Mouse (Mus musculus) liver, postnatal 0 days (tissue): ENCODE data around the gene Smarcd2. TPM values are rescaled to one million over a fixed set of nuclear protein-coding genes. Genes with fewer than 3 reads are reported as not detected.

Experiments
- ATAC-seq: fragments of 200-750 bp; cut with Nextera tagmentation; 2 replicates; pipeline ENCODE4 v1.8.0; 2017; ENCODE audit warnings: mild to moderate bottlenecking, moderate library complexity
- DNase-seq: peaks from one replicate; pipeline ENCODE4 v3.0.0-alpha.2; 2016
- H3K27ac ChIP-seq: fragments of 300-500 bp; sonication (generic); 2 replicates; pipeline ENCODE4 v1.5.1; 2014; ENCODE audit warnings: antibody characterized with exemption, moderate library complexity, mild to moderate bottlenecking, low read depth
- H3K27me3 ChIP-seq: fragments of 300-500 bp; sonication (generic); 2 replicates; pipeline ENCODE4 v1.6.1; 2014; ENCODE audit warnings: low read length, control low read depth, mixed read lengths; ENCODE audit not compliant: insufficient read depth
- H3K36me3 ChIP-seq: fragments of 300-500 bp; sonication (generic); replicated peaks from 2 replicates; pipeline ENCODE4 v1.6.1; 2014; ENCODE audit warnings: mild to moderate bottlenecking, control low read depth, low read length, moderate library complexity, mixed read lengths; ENCODE audit not compliant: insufficient read depth
- H3K4me1 ChIP-seq: fragments of 300-500 bp; sonication (generic); 2 replicates; pipeline ENCODE4 v1.6.1; 2014; ENCODE audit warnings: antibody characterized with exemption, mild to moderate bottlenecking, control low read depth; ENCODE audit not compliant: insufficient read depth
- H3K4me2 ChIP-seq: fragments of 300-500 bp; sonication (generic); 2 replicates; pipeline ENCODE4 v1.6.1; 2014; ENCODE audit warnings: low read depth, mild to moderate bottlenecking, low read length, moderate library complexity, mixed read lengths
- H3K4me3 ChIP-seq: fragments of 300-500 bp; sonication (generic); 2 replicates; pipeline ENCODE4 v1.5.1; 2014; ENCODE audit warnings: low read depth, low read length
- H3K9ac ChIP-seq: fragments of 300-500 bp; sonication (generic); replicated peaks from 2 replicates; pipeline ENCODE4 v1.6.1; 2014; ENCODE audit warnings: mild to moderate bottlenecking, moderate library complexity
- H3K9me3 ChIP-seq: fragments of 300-500 bp; sonication (generic); 2 replicates; pipeline ENCODE4 v1.6.1; 2016; ENCODE audit warnings: mild to moderate bottlenecking, control low read depth, low read length, mixed read lengths
- CTCF ChIP-seq: sonication (generic); IDR thresholded peaks from 2 replicates; pipeline ENCODE4 v1.5.1; 2016; ENCODE audit warnings: antibody characterized with exemption, low read depth
- EP300 ChIP-seq: IDR thresholded peaks from 2 replicates; pipeline ENCODE4 v1.6.1; 2016; ENCODE audit warnings: antibody characterized with exemption, low read depth, mild to moderate bottlenecking
- WGBS: fragments of 180-500 bp; shearing (Covaris S2); extraction: QIAGEN DNeasy Blood & Tissue Kit; methylation state at CpG from one replicate; pipeline ENCODE4 v1.1.7; 2014; ENCODE audit not compliant: insufficient replicate concordance; 5-methylcytosine and 5-hydroxymethylcytosine counted together
- polyA plus RNA-seq: library from polyadenylated mRNA; unstranded; fragments of >200 nt; fragmentation: Nextera tagmentation; extraction: Ambion mirVana; gene quantifications from 2 replicates; pipeline ENCODE4 v1.2.1, GENCODE M21; 2015

The Smarcd2 gene
- polyA plus RNA-seq, 1 experiment from 2014 or later: 16.4 TPM

GRCm38 (mm10) chr11:106310123-106310522, 37.4 kb upstream of the Smarcd2 start:
- Histone ChIP-seq H3K36me3 (no peaks in the 10 kb centered on the region; the same call in 1 of the 2 replicates), H3K4me3 (no peak overlapping the region), H3K9me3 (no peaks in the 10 kb centered on the region), H3K27ac (0 out of 2 replicates have a peak overlapping the region, but pooled peaks have one; percentile 39), H3K4me1 (peaks cover 14% of the 10 kb centered on the region), H3K4me2 (no peak overlapping the region), H3K9ac (no peak overlapping the region), H3K27me3 (no peaks in the 10 kb centered on the region)
- TF ChIP-seq EP300 (no peak), CTCF (no peak)
- ATAC-seq (peak; percentile 9; the same call in 1 of the 2 replicates), DNase-seq (no peak)
- whole genome bisulfite sequencing: 58% methylated on average over 5 of the region's 5 CpGs

GRCm38 (mm10) chr11:106308162-106308561, 35.4 kb upstream of the Smarcd2 start:
- H3K27me3 ChIP-seq: no peaks in the 10 kb centered on the region
- WGBS: 68% methylated on average over 11 of the region's 11 CpGs
- H3K4me3 ChIP-seq: no peak overlapping the region
- peak overlapping the region; percentile 29; the same call in 1 of the 2 replicates for H3K4me2 ChIP-seq
- H3K9me3 ChIP-seq: no peaks in the 10 kb centered on the region
- no peaks in the 10 kb centered on the region; the same call in 1 of the 2 replicates for H3K36me3 ChIP-seq
- H3K27ac ChIP-seq: peak overlapping the region; percentile 69
- TF ChIP-seq CTCF (no peak), EP300 (no peak)
- no peak overlapping the region for H3K9ac ChIP-seq
- ATAC-seq: peak; percentile 59; the same call in 1 of the 2 replicates
- peak; percentile 55 for DNase-seq
- H3K4me1 ChIP-seq: peaks cover 10% of the 10 kb centered on the region

GRCm38 (mm10) chr11:106307432-106307831, 34.7 kb upstream of the Smarcd2 start:
- H3K4me2 ChIP-seq: no peak overlapping the region
- H3K27ac ChIP-seq: peak overlapping the region; percentile 69; the same call in 1 of the 2 replicates
- peaks cover 7% of the 10 kb centered on the region for H3K4me1 ChIP-seq
- no peaks in the 10 kb centered on the region for H3K9me3 ChIP-seq
- no peaks in the 10 kb centered on the region; the same call in 1 of the 2 replicates for H3K36me3 ChIP-seq
- no peak for DNase-seq
- no peaks in the 10 kb centered on the region for H3K27me3 ChIP-seq
- H3K9ac ChIP-seq: no peak overlapping the region
- no peak for TF ChIP-seq CTCF
- no peak for TF ChIP-seq EP300
- whole genome bisulfite sequencing: 46% methylated on average over 5 of the region's 5 CpGs
- H3K4me3 ChIP-seq: no peak overlapping the region
- no peak for ATAC-seq

GRCm38 (mm10) chr11:106306758-106307157, 34.0 kb upstream of the Smarcd2 start:
- no peak for DNase-seq
- no peak for ATAC-seq
- peak overlapping the region; percentile 55; the same call in 1 of the 2 replicates for H3K27ac ChIP-seq
- no peak overlapping the region for H3K4me3 ChIP-seq
- WGBS: 76% methylated on average over 9 of the region's 9 CpGs
- no peaks in the 10 kb centered on the region for H3K27me3 ChIP-seq
- H3K4me1 ChIP-seq: peaks cover 7% of the 10 kb centered on the region
- no peak overlapping the region for H3K9ac ChIP-seq
- H3K4me2 ChIP-seq: no peak overlapping the region
- no peaks in the 10 kb centered on the region for H3K36me3 ChIP-seq
- no peak for TF ChIP-seq EP300
- TF ChIP-seq CTCF: no peak
- H3K9me3 ChIP-seq: no peaks in the 10 kb centered on the region

GRCm38 (mm10) chr11:106306065-106306385, 33.3 kb upstream of the Smarcd2 start:
- Histone ChIP-seq H3K27me3 (no peaks in the 10 kb centered on the region), H3K4me3 (no peak overlapping the region), H3K9ac (no peak overlapping the region), H3K9me3 (no peaks in the 10 kb centered on the region), H3K27ac (peak overlapping the region; percentile 55), H3K36me3 (no peaks in the 10 kb centered on the region), H3K4me2 (no peak overlapping the region), H3K4me1 (peaks cover 7% of the 10 kb centered on the region)
- WGBS: 89% methylated on average over 3 of the region's 3 CpGs
- DNase-seq (no peak), ATAC-seq (no peak)
- TF ChIP-seq CTCF (no peak), EP300 (no peak)

- no peak overlapping the region for H3K4me2 ChIP-seq
- WGBS: 56% methylated on average over 10 of the region's 10 CpGs
- no peak for TF ChIP-seq CTCF
- no peak for TF ChIP-seq EP300
- H3K4me3 ChIP-seq: no peak overlapping the region
- DNase-seq: no peak
- peaks cover 7% of the 10 kb centered on the region for H3K4me1 ChIP-seq
- no peaks in the 10 kb centered on the region for H3K9me3 ChIP-seq
- ATAC-seq: peak; percentile 19; the same call in 1 of the 2 replicates
- H3K9ac ChIP-seq: no peak overlapping the region
- no peaks in the 10 kb centered on the region for H3K27me3 ChIP-seq
- H3K27ac ChIP-seq: peak overlapping the region; percentile 55
- no peaks in the 10 kb centered on the region for H3K36me3 ChIP-seq
Measured at GRCm38 (mm10) chr11:106305348-106306064, 32.7 kb upstream of the Smarcd2 start.
